Comparison of ENCODE assay signal across 12 mouse cellular contexts in the genomic region with DNA sequence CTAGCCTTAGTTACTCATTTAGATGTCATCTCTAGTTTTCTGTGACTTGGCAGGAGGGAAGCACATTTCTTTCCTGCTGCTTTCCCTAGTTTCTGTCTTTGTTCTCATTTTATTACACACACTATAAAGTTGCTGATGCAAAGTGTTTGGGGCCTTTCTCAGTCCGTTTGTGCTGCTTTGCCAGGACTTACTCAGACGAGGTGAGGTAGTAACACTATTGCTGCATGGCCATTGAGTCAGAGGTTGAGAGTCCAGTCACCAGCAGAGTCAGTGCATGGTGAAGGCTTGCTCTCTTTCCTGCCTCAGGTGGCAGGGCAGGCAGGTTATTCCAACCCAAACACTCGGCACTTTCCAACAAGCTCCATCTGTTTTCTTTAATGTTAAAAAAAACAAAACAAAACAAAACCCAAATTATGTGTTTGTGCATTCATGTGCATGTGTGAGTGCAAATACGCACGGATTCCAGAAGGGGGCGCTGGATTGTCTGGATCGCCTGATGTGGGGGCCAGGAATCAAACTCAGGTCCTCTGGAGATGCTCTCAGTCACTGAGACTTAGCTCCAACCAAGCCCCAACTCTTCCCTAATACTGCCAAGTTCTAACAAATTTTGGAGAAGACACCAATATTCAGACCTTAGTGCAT. TPM values are rescaled to one million over a fixed set of nuclear protein-coding genes. Genes with fewer than 3 reads are reported as not detected.
DNase-seq lines count a peak whose midpoint lies in the region; ATAC-seq and TF ChIP-seq lines count a peak whose summit lies in the region.
"Had no signal": no experiment of that assay in that cellular context is flagged by ENCODE, and none has a peak within 500 bp of the region (broad histone marks: within the 10 kb centered on the region; RNA-seq: fewer than 3 reads in every experiment).

No protein-coding gene starts in this region.

- H3K4me1 ChIP-seq in hindbrain, postnatal 0 days (ENCODE audit: insufficient read depth, low read length): peaks cover 26% of the 10 kb centered on the region
- peaks cover 3% of the 10 kb centered on the region; the same call in 1 of the 2 replicates for H3K4me1 ChIP-seq in hindbrain, embryonic 11.5 days (replicated peaks; ENCODE audit: control insufficient read depth, insufficient read depth, low read length)
- H3K4me1 ChIP-seq in midbrain, postnatal 0 days (ENCODE audit: insufficient read depth, low read length): peaks cover 7% of the 10 kb centered on the region
- peaks cover 27% of the 10 kb centered on the region for H3K4me1 ChIP-seq in midbrain, embryonic 14.5 days (ENCODE audit: control insufficient read depth, insufficient read depth, low read length)
- peaks cover 46% of the 10 kb centered on the region for H3K4me1 ChIP-seq in small intestine, adult 2 months (ENCODE audit: control insufficient read depth, insufficient read depth, insufficient read length, low read length)

- ATAC-seq in hindbrain, postnatal 0 days: no peak
- no peak for ATAC-seq in hindbrain, embryonic 11.5 days (ENCODE audit: low FRiP score)
- no peak for ATAC-seq in midbrain, postnatal 0 days (ENCODE audit: low FRiP score)
- no peak for ATAC-seq in midbrain, embryonic 14.5 days (ENCODE audit: low FRiP score, low TSS enrichment)
- ATAC-seq in activated CD4-positive, CD25-positive, alpha-beta regulatory T cell, adult 4 months: no peak
- ATAC-seq: midbrain, embryonic 13.5 days had no signal

- no peaks in the 10 kb centered on the region; the same call in 1 of the 2 replicates for H3K36me3 ChIP-seq in hindbrain, postnatal 0 days (ENCODE audit: insufficient read depth, low read length)
- no peaks in the 10 kb centered on the region for H3K36me3 ChIP-seq in hindbrain, embryonic 11.5 days (ENCODE audit: control insufficient read depth, insufficient read depth, low read length)
- H3K36me3 ChIP-seq in midbrain, postnatal 0 days (ENCODE audit: insufficient read depth, low read length): no peaks in the 10 kb centered on the region
- no peaks in the 10 kb centered on the region for H3K36me3 ChIP-seq in midbrain, embryonic 14.5 days (ENCODE audit: control insufficient read depth, insufficient read depth, low read length)
- no peaks in the 10 kb centered on the region for H3K36me3 ChIP-seq in small intestine, adult 2 months (ENCODE audit: control insufficient read depth, insufficient read depth, low read length)
- H3K36me3 ChIP-seq: heart, embryonic 15.5 days; lung, embryonic 15.5 days; midbrain, embryonic 13.5 days had no signal

- no peak overlapping the region for H3K4me2 ChIP-seq in hindbrain, postnatal 0 days (ENCODE audit: low read depth, low read length)
- H3K4me2 ChIP-seq in hindbrain, embryonic 11.5 days (replicated peaks; ENCODE audit: low read depth, low read length): no peak overlapping the region
- no peak overlapping the region for H3K4me2 ChIP-seq in midbrain, postnatal 0 days (ENCODE audit: low read depth, low read length, poor library complexity, severe bottlenecking)
- H3K4me2 ChIP-seq in midbrain, embryonic 14.5 days (ENCODE audit: low read length): no peak overlapping the region
- H3K4me2 ChIP-seq: heart, embryonic 15.5 days; lung, embryonic 15.5 days; midbrain, embryonic 13.5 days had no signal

- no peaks in the 10 kb centered on the region for H3K9me3 ChIP-seq in hindbrain, postnatal 0 days (ENCODE audit: low read length)
- no peaks in the 10 kb centered on the region for H3K9me3 ChIP-seq in hindbrain, embryonic 11.5 days (ENCODE audit: control insufficient read depth, low read length)
- H3K9me3 ChIP-seq in midbrain, postnatal 0 days (ENCODE audit: low read length): no peaks in the 10 kb centered on the region
- no peaks in the 10 kb centered on the region for H3K9me3 ChIP-seq in midbrain, embryonic 14.5 days (ENCODE audit: control insufficient read depth, low read length)
- H3K9me3 ChIP-seq: heart, embryonic 15.5 days; lung, embryonic 15.5 days; midbrain, embryonic 13.5 days had no signal

- 67% methylated on average over 7 of the region's 7 CpGs for WGBS in hindbrain, postnatal 0 days
- WGBS in hindbrain, embryonic 11.5 days: 67% methylated on average over 7 of the region's 7 CpGs
- 66% methylated on average over 7 of the region's 7 CpGs for WGBS in midbrain, postnatal 0 days
- WGBS in midbrain, embryonic 14.5 days: 72% methylated on average over 7 of the region's 7 CpGs
- 48% methylated on average over 7 of the region's 7 CpGs for WGBS in small intestine, adult 2 months

- no peak for TF ChIP-seq POLR2A in small intestine, adult 2 months (IDR thresholded peaks at IDR 0.05; ENCODE audit: low read depth, low read length)

- no peak overlapping the region for H3K4me3 ChIP-seq in hindbrain, postnatal 0 days (ENCODE audit: low read length)
- no peak overlapping the region for H3K4me3 ChIP-seq in hindbrain, embryonic 11.5 days (ENCODE audit: low read depth, low read length)
- H3K4me3 ChIP-seq in midbrain, postnatal 0 days (ENCODE audit: low read depth, low read length): no peak overlapping the region
- H3K4me3 ChIP-seq in midbrain, embryonic 14.5 days (replicated peaks; ENCODE audit: low read depth, low read length): no peak overlapping the region
- H3K4me3 ChIP-seq in small intestine, adult 2 months (ENCODE audit: low read depth, low read length): no peak overlapping the region
- H3K4me3 ChIP-seq: heart, embryonic 15.5 days; lung, embryonic 15.5 days; midbrain, embryonic 13.5 days had no signal

- peak; percentile 35 for TF ChIP-seq CTCF in hindbrain, postnatal 0 days (IDR thresholded peaks at IDR 0.05; ENCODE audit: low read depth)
- TF ChIP-seq CTCF in midbrain, postnatal 0 days (IDR thresholded peaks at IDR 0.05): peak; percentile 36
- TF ChIP-seq CTCF in small intestine, adult 2 months (IDR thresholded peaks at IDR 0.05; ENCODE audit: extremely low read depth, insufficient read length, insufficient replicate concordance, low read depth, low read length): peak; percentile 38; the same call in 1 of the 2 replicates

- no peaks in the 10 kb centered on the region for H3K27me3 ChIP-seq in hindbrain, postnatal 0 days (ENCODE audit: insufficient read depth, low read length)
- H3K27me3 ChIP-seq in hindbrain, embryonic 11.5 days (ENCODE audit: control insufficient read depth, insufficient read depth, low read length): no peaks in the 10 kb centered on the region
- no peaks in the 10 kb centered on the region for H3K27me3 ChIP-seq in midbrain, postnatal 0 days (ENCODE audit: insufficient read depth, low read length)
- H3K27me3 ChIP-seq in midbrain, embryonic 14.5 days (ENCODE audit: control insufficient read depth, insufficient read depth, low read length): no peaks in the 10 kb centered on the region
- no peaks in the 10 kb centered on the region for H3K27me3 ChIP-seq in small intestine, adult 2 months (ENCODE audit: control insufficient read depth, insufficient read depth, low read length)
- H3K27me3 ChIP-seq: heart, embryonic 15.5 days; lung, embryonic 15.5 days; midbrain, embryonic 13.5 days had no signal

- H3K27ac ChIP-seq in hindbrain, postnatal 0 days: no peak overlapping the region
- H3K27ac ChIP-seq in hindbrain, embryonic 11.5 days (ENCODE audit: low read depth, low read length): no peak overlapping the region
- no peak overlapping the region for H3K27ac ChIP-seq in midbrain, postnatal 0 days (ENCODE audit: low read depth, low read length)
- no peak overlapping the region for H3K27ac ChIP-seq in midbrain, embryonic 14.5 days (replicated peaks; ENCODE audit: low read depth, low read length)
- peak overlapping the region; percentile 34; the same call in 1 of the 2 replicates for H3K27ac ChIP-seq in small intestine, adult 2 months (ENCODE audit: insufficient read depth, low read depth, low read length)
- H3K27ac ChIP-seq: heart, embryonic 15.5 days; lung, embryonic 15.5 days; midbrain, embryonic 13.5 days had no signal

- no peak overlapping the region for H3K9ac ChIP-seq in hindbrain, postnatal 0 days (replicated peaks; ENCODE audit: low read length)
- H3K9ac ChIP-seq in hindbrain, embryonic 11.5 days (ENCODE audit: low read depth, low read length): no peak overlapping the region
- no peak overlapping the region for H3K9ac ChIP-seq in midbrain, postnatal 0 days (replicated peaks; ENCODE audit: low read length, poor library complexity, severe bottlenecking)
- H3K9ac ChIP-seq in midbrain, embryonic 14.5 days (replicated peaks; ENCODE audit: low read length): no peak overlapping the region
- H3K9ac ChIP-seq: heart, embryonic 15.5 days; lung, embryonic 15.5 days; midbrain, embryonic 13.5 days had no signal

- no peak for DNase-seq in hindbrain, postnatal 0 days (ENCODE audit: low spot score)
- DNase-seq in hindbrain, embryonic 11.5 days (ENCODE audit: low spot score): no peak
- no peak for DNase-seq in midbrain, postnatal 0 days (ENCODE audit: low spot score)
- no peak for DNase-seq in midbrain, embryonic 14.5 days
- DNase-seq in R1 (ENCODE audit: low read depth, low spot score): peak; percentile 56
- DNase-seq: adrenal gland, adult 8-10 months; cerebellum, adult 11 months had no signal

RNA-seq across cellular contexts. Expression of a gene that starts 16.7 kb away (rescaled TPM):
- total RNA-seq in hindbrain, postnatal 0 days (2014; rRNA removed): 81.9 and 91.5 TPM in 2 replicates
- 12.5 and 13.0 TPM in 2 replicates for polyA plus RNA-seq in hindbrain, postnatal 0 days (2015; fragmentation: Nextera tagmentation; extraction: Ambion mirVana)
- polyA plus RNA-seq in hindbrain, embryonic 11.5 days (2014; fragmentation: Nextera tagmentation; extraction: Ambion mirVana): 11.9 and 17.5 TPM in 2 replicates
- 93.5 and 94.2 TPM in 2 replicates for total RNA-seq in midbrain, postnatal 0 days (2014; rRNA removed)
- 11.7 and 13.7 TPM in 2 replicates for polyA plus RNA-seq in midbrain, postnatal 0 days (2015; fragmentation: Nextera tagmentation; extraction: Ambion mirVana)
- 16.8 and 20.8 TPM in 2 replicates for polyA plus RNA-seq in midbrain, embryonic 14.5 days (2014; fragmentation: Nextera tagmentation; extraction: Ambion mirVana)
- polyA plus RNA-seq in small intestine, adult 2 months (2012; rRNA removed): 15.9 and 32.1 TPM in 2 replicates
- polyA plus RNA-seq in activated CD4-positive, CD25-positive, alpha-beta regulatory T cell, adult 4 months (2017; shearing (Covaris generic)): 10 to 100 TPM; 19.2 to 25.6 TPM

RNA-seq across cellular contexts. Expression of a gene that starts 59.8 kb away (rescaled TPM):
- 64.8 and 68.1 TPM in 2 replicates for total RNA-seq in hindbrain, postnatal 0 days (2014; rRNA removed)
- 59.6 and 63.6 TPM in 2 replicates for polyA plus RNA-seq in hindbrain, postnatal 0 days (2015; fragmentation: Nextera tagmentation; extraction: Ambion mirVana)
- 66.8 and 74.2 TPM in 2 replicates for polyA plus RNA-seq in hindbrain, embryonic 11.5 days (2014; fragmentation: Nextera tagmentation; extraction: Ambion mirVana)
- 66.2 and 74.8 TPM in 2 replicates for total RNA-seq in midbrain, postnatal 0 days (2014; rRNA removed)
- polyA plus RNA-seq in midbrain, postnatal 0 days (2015; fragmentation: Nextera tagmentation; extraction: Ambion mirVana): 63.0 and 65.4 TPM in 2 replicates
- polyA plus RNA-seq in midbrain, embryonic 14.5 days (2014; fragmentation: Nextera tagmentation; extraction: Ambion mirVana): 73.7 and 76.3 TPM in 2 replicates
- polyA plus RNA-seq in small intestine, adult 2 months (2012; rRNA removed): 13.6 and 16.6 TPM in 2 replicates
- 10 to 100 TPM; 78.2 to 81.7 TPM for polyA plus RNA-seq in activated CD4-positive, CD25-positive, alpha-beta regulatory T cell, adult 4 months (2017; shearing (Covaris generic))
